In the genomic region with DNA sequence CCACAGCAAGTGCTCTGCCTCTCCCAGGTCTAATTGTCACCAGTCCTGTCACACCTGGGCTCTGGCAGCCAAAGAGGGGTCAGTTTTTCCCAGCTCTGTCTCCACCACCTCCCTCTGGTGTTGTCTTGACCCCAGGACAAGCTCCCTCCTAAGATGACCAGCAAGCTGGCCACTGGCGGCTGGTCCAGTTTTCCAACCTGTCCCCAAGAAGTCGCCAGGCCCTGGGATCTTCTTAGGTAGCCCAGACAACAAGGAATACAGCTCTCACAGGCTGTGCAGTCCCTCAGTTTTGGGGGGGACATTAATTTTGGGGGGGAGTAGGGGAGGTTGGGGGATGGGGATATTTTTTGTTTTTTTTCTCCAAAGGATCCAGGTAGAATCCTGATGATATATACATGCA, we compare ENCODE assay signal across 10 mouse cellular contexts. TPM values are rescaled to one million over a fixed set of nuclear protein-coding genes. Genes with fewer than 3 reads are reported as not detected.
DNase-seq lines count a peak whose midpoint lies in the region; ATAC-seq and TF ChIP-seq lines count a peak whose summit lies in the region.
"Had no signal": no experiment of that assay in that cellular context is flagged by ENCODE, and none has a peak within 500 bp of the region (broad histone marks: within the 10 kb centered on the region; RNA-seq: fewer than 3 reads in every experiment).

No protein-coding gene starts in this region.

- H3K9me3 ChIP-seq in heart, embryonic 11.5 days (replicated peaks; ENCODE audit: control insufficient read depth, low read length), result no peaks in the 10 kb centered on the region
- H3K9me3 ChIP-seq in lung, embryonic 15.5 days, result no peaks in the 10 kb centered on the region
- H3K9me3 ChIP-seq in hindbrain, postnatal 0 days (ENCODE audit: low read length), result no peaks in the 10 kb centered on the region
- H3K9me3 ChIP-seq in stomach, embryonic 15.5 days, result no peaks in the 10 kb centered on the region
- H3K9me3 ChIP-seq: midbrain, embryonic 10.5 days had no signal

- WGBS in heart, embryonic 11.5 days (ENCODE audit: insufficient replicate concordance), result 65% methylated on average over 2 of the region's 2 CpGs
- WGBS in lung, embryonic 15.5 days, result 78% methylated on average over 2 of the region's 2 CpGs
- WGBS in hindbrain, postnatal 0 days, result 81% methylated on average over 2 of the region's 2 CpGs
- WGBS in stomach, embryonic 15.5 days, result 88% methylated on average over 2 of the region's 2 CpGs

- ATAC-seq in heart, embryonic 11.5 days (replicated peaks; ENCODE audit: insufficient number of reproducible peaks, low FRiP score, low TSS enrichment), result no peak
- ATAC-seq in lung, embryonic 15.5 days (ENCODE audit: borderline replicate concordance, extremely low read depth, low FRiP score, low TSS enrichment), result no peak
- ATAC-seq in hindbrain, postnatal 0 days, result no peak
- no peak for ATAC-seq in stomach, embryonic 15.5 days (ENCODE audit: insufficient read depth, low FRiP score, low read depth)

- peak overlapping the region; percentile 22 for H3K4me3 ChIP-seq in heart, embryonic 11.5 days (ENCODE audit: low read depth, low read length)
- no peak overlapping the region for H3K4me3 ChIP-seq in lung, embryonic 15.5 days
- no peak overlapping the region for H3K4me3 ChIP-seq in hindbrain, postnatal 0 days (ENCODE audit: low read length)
- no peak overlapping the region for H3K4me3 ChIP-seq in stomach, embryonic 15.5 days (replicated peaks)
- H3K4me3 ChIP-seq: midbrain, embryonic 10.5 days had no signal

- H3K27me3 ChIP-seq in heart, embryonic 11.5 days (ENCODE audit: control insufficient read depth, insufficient read depth, low read length), result no peaks in the 10 kb centered on the region
- H3K27me3 ChIP-seq in lung, embryonic 15.5 days, result no peaks in the 10 kb centered on the region
- no peaks in the 10 kb centered on the region for H3K27me3 ChIP-seq in hindbrain, postnatal 0 days (ENCODE audit: insufficient read depth, low read length)
- 0 out of 2 replicates have a peak, but pooled peaks cover 5% of the 10 kb centered on the region for H3K27me3 ChIP-seq in stomach, embryonic 15.5 days (replicated peaks)

- H3K4me1 ChIP-seq in heart, embryonic 11.5 days (ENCODE audit: control insufficient read depth, insufficient read depth, low read length), result peaks cover 77% of the 10 kb centered on the region
- H3K4me1 ChIP-seq in lung, embryonic 15.5 days, result peaks cover 74% of the 10 kb centered on the region
- H3K4me1 ChIP-seq in hindbrain, postnatal 0 days (ENCODE audit: insufficient read depth, low read length), result peaks cover 35% of the 10 kb centered on the region
- H3K4me1 ChIP-seq in stomach, embryonic 15.5 days, result peaks cover 62% of the 10 kb centered on the region

- DNase-seq in heart, adult 18-20 months, result no peak
- DNase-seq in lung, postnatal 25 days (ENCODE audit: low spot score), result no peak
- no peak for DNase-seq in hindbrain, postnatal 0 days (ENCODE audit: low spot score)
- DNase-seq in right cerebral cortex, postnatal 25 days, result no peak
- DNase-seq in adrenal gland, postnatal 25 days, result no peak
- DNase-seq: thymus, adult 2 months had no signal

- H3K9ac ChIP-seq in heart, embryonic 11.5 days (ENCODE audit: low read depth, low read length), result no peak overlapping the region
- no peak overlapping the region for H3K9ac ChIP-seq in lung, embryonic 15.5 days
- H3K9ac ChIP-seq in hindbrain, postnatal 0 days (replicated peaks; ENCODE audit: low read length), result no peak overlapping the region
- no peak overlapping the region for H3K9ac ChIP-seq in stomach, embryonic 15.5 days

- H3K27ac ChIP-seq in heart, embryonic 11.5 days (ENCODE audit: low read depth, low read length), result no peak overlapping the region
- H3K27ac ChIP-seq in lung, embryonic 15.5 days, result no peak overlapping the region
- no peak overlapping the region for H3K27ac ChIP-seq in hindbrain, postnatal 0 days
- H3K27ac ChIP-seq in stomach, embryonic 15.5 days, result peak overlapping the region; percentile 82; the same call in 1 of the 2 replicates
- H3K27ac ChIP-seq: midbrain, embryonic 10.5 days had no signal

- TF ChIP-seq CTCF in hindbrain, postnatal 0 days (IDR thresholded peaks at IDR 0.05; ENCODE audit: low read depth), result no peak

- H3K36me3 ChIP-seq in heart, embryonic 11.5 days (ENCODE audit: control insufficient read depth, insufficient read depth, low read length), result 0 out of 2 replicates have a peak, but pooled peaks cover 3% of the 10 kb centered on the region
- H3K36me3 ChIP-seq in lung, embryonic 15.5 days, result no peaks in the 10 kb centered on the region
- no peaks in the 10 kb centered on the region for H3K36me3 ChIP-seq in hindbrain, postnatal 0 days (ENCODE audit: insufficient read depth, low read length)
- 0 out of 2 replicates have a peak, but pooled peaks cover under 1% of the 10 kb centered on the region for H3K36me3 ChIP-seq in stomach, embryonic 15.5 days
- H3K36me3 ChIP-seq: midbrain, embryonic 10.5 days had no signal

- H3K4me2 ChIP-seq in heart, embryonic 11.5 days, result peak overlapping the region; percentile 93
- H3K4me2 ChIP-seq in lung, embryonic 15.5 days, result peak overlapping the region; percentile 94
- H3K4me2 ChIP-seq in hindbrain, postnatal 0 days (ENCODE audit: low read depth, low read length), result 0 out of 2 replicates have a peak overlapping the region, but pooled peaks have one; percentile 5
- H3K4me2 ChIP-seq in stomach, embryonic 15.5 days, result peak overlapping the region; percentile 86

RNA-seq across cellular contexts. Expression of a gene that starts 3.6 kb away (rescaled TPM):
- polyA plus RNA-seq in heart, embryonic 11.5 days (2014; fragmentation: Nextera tagmentation; extraction: Ambion mirVana), result 46.2 and 57.7 TPM in 2 replicates
- 10 to 100 TPM; 11.9 to 16.6 TPM for total RNA-seq in heart, adult 18-20 months (2021)
- 40.4 and 45.7 TPM in 2 replicates for polyA plus RNA-seq in lung, embryonic 15.5 days (2015; fragmentation: Nextera tagmentation; extraction: Ambion mirVana)
- total RNA-seq in hindbrain, postnatal 0 days (2014; rRNA removed), result 121 and 127 TPM in 2 replicates
- polyA plus RNA-seq in hindbrain, postnatal 0 days (2015; fragmentation: Nextera tagmentation; extraction: Ambion mirVana), result 60.8 and 66.9 TPM in 2 replicates
- polyA plus RNA-seq in stomach, embryonic 15.5 days (2015; fragmentation: Nextera tagmentation; extraction: Ambion mirVana), result 26.9 and 29.8 TPM in 2 replicates
- total RNA-seq in adrenal gland, postnatal 25 days (2021), result 8.8 and 15.3 TPM in 2 replicates

RNA-seq across cellular contexts. Expression of a gene that starts 15.3 kb away (rescaled TPM):
- 141 and 143 TPM in 2 replicates for polyA plus RNA-seq in heart, embryonic 11.5 days (2014; fragmentation: Nextera tagmentation; extraction: Ambion mirVana)
- total RNA-seq in heart, adult 18-20 months (2021), result 10 to 100 TPM; 62.3 to 65.6 TPM
- polyA plus RNA-seq in lung, embryonic 15.5 days (2015; fragmentation: Nextera tagmentation; extraction: Ambion mirVana), result 161 and 164 TPM in 2 replicates
- 65.3 and 81.6 TPM in 2 replicates for total RNA-seq in hindbrain, postnatal 0 days (2014; rRNA removed)
- polyA plus RNA-seq in hindbrain, postnatal 0 days (2015; fragmentation: Nextera tagmentation; extraction: Ambion mirVana), result 102 TPM in 2 replicates
- polyA plus RNA-seq in stomach, embryonic 15.5 days (2015; fragmentation: Nextera tagmentation; extraction: Ambion mirVana), result 133 and 134 TPM in 2 replicates
- total RNA-seq in adrenal gland, postnatal 25 days (2021), result 62.1 and 66.2 TPM in 2 replicates

RNA-seq across cellular contexts. Expression of a gene that starts 34.4 kb away (rescaled TPM):
- polyA plus RNA-seq in heart, embryonic 11.5 days (2014; fragmentation: Nextera tagmentation; extraction: Ambion mirVana), result 97.0 and 97.5 TPM in 2 replicates
- total RNA-seq in heart, adult 18-20 months (2021), result 10 to 100 TPM; 66.6 to 74.8 TPM
- 104 and 105 TPM in 2 replicates for polyA plus RNA-seq in lung, embryonic 15.5 days (2015; fragmentation: Nextera tagmentation; extraction: Ambion mirVana)
- 62.5 and 72.6 TPM in 2 replicates for total RNA-seq in hindbrain, postnatal 0 days (2014; rRNA removed)
- polyA plus RNA-seq in hindbrain, postnatal 0 days (2015; fragmentation: Nextera tagmentation; extraction: Ambion mirVana), result 139 and 144 TPM in 2 replicates
- polyA plus RNA-seq in stomach, embryonic 15.5 days (2015; fragmentation: Nextera tagmentation; extraction: Ambion mirVana), result 89.4 and 91.5 TPM in 2 replicates
- total RNA-seq in adrenal gland, postnatal 25 days (2021), result 112 and 175 TPM in 2 replicates

RNA-seq across cellular contexts. Expression of a gene that starts 34.5 kb away (rescaled TPM):
- polyA plus RNA-seq in heart, embryonic 11.5 days (2014; fragmentation: Nextera tagmentation; extraction: Ambion mirVana), result 125 and 126 TPM in 2 replicates
- total RNA-seq in heart, adult 18-20 months (2021), result 100 to 1,000 TPM; 627 to 660 TPM
- polyA plus RNA-seq in lung, embryonic 15.5 days (2015; fragmentation: Nextera tagmentation; extraction: Ambion mirVana), result 63.0 and 68.0 TPM in 2 replicates
- 109 and 133 TPM in 2 replicates for total RNA-seq in hindbrain, postnatal 0 days (2014; rRNA removed)
- 54.7 and 59.2 TPM in 2 replicates for polyA plus RNA-seq in hindbrain, postnatal 0 days (2015; fragmentation: Nextera tagmentation; extraction: Ambion mirVana)
- polyA plus RNA-seq in stomach, embryonic 15.5 days (2015; fragmentation: Nextera tagmentation; extraction: Ambion mirVana), result 75.8 and 84.2 TPM in 2 replicates
- 199 and 209 TPM in 2 replicates for total RNA-seq in adrenal gland, postnatal 25 days (2021)

RNA-seq across cellular contexts. Expression of a gene that starts 45.3 kb away (rescaled TPM):
- 22.8 and 24.8 TPM in 2 replicates for polyA plus RNA-seq in heart, embryonic 11.5 days (2014; fragmentation: Nextera tagmentation; extraction: Ambion mirVana)
- 1 to 10 TPM; 3.8 to 4.1 TPM for total RNA-seq in heart, adult 18-20 months (2021)
- polyA plus RNA-seq in lung, embryonic 15.5 days (2015; fragmentation: Nextera tagmentation; extraction: Ambion mirVana), result 28.7 and 29.3 TPM in 2 replicates
- 7.8 and 12.8 TPM in 2 replicates for total RNA-seq in hindbrain, postnatal 0 days (2014; rRNA removed)
- 5.5 and 6.1 TPM in 2 replicates for polyA plus RNA-seq in hindbrain, postnatal 0 days (2015; fragmentation: Nextera tagmentation; extraction: Ambion mirVana)
- polyA plus RNA-seq in stomach, embryonic 15.5 days (2015; fragmentation: Nextera tagmentation; extraction: Ambion mirVana), result 25.8 and 26.5 TPM in 2 replicates
- 7.7 and 8.8 TPM in 2 replicates for total RNA-seq in adrenal gland, postnatal 25 days (2021)

Comparison
In these comparisons a context has a peak if more than half of its experiments do, and no peak if none do; other contexts are left out.
1. H3K4me2 ChIP-seq: peak in every context shown above with its lines; median percentile 94 in lung, embryonic 15.5 days; 93 in heart, embryonic 11.5 days; 86 in stomach, embryonic 15.5 days; 5 in hindbrain, postnatal 0 days.